Mouse (Mus musculus) heart, postnatal 0 days (tissue): ENCODE measurements around the gene Pdlim7. TPM values are rescaled to one million over a fixed set of nuclear protein-coding genes. Genes with fewer than 3 reads are reported as not detected.

Source experiments
- ATAC-seq: fragments of 200-750 bp; cut with Nextera tagmentation; 2 replicates; pipeline ENCODE4 v1.8.0; 2017; ENCODE audit warnings: low read depth, moderate number of reproducible peaks, moderate library complexity; ENCODE audit not compliant: insufficient read depth
- DNase-seq: peaks from one replicate; pipeline ENCODE4 v3.0.0-alpha.2; 2016; ENCODE audit warnings: low spot score
- H3K27ac ChIP-seq: fragments of 300-500 bp; sonication (generic); 2 replicates; pipeline ENCODE4 v1.5.1; 2014; ENCODE audit warnings: low read depth, mild to moderate bottlenecking
- H3K27me3 ChIP-seq: fragments of 300-500 bp; sonication (generic); 2 replicates; pipeline ENCODE4 v1.6.1; 2014; ENCODE audit warnings: low read length, mixed read lengths; ENCODE audit not compliant: control insufficient read depth, insufficient read depth
- H3K36me3 ChIP-seq: fragments of 300-500 bp; sonication (generic); replicated peaks from 2 replicates; pipeline ENCODE4 v1.6.1; 2014; ENCODE audit warnings: low read length, mixed read lengths; ENCODE audit not compliant: control insufficient read depth, insufficient read depth
- H3K4me1 ChIP-seq: fragments of 300-500 bp; sonication (generic); 2 replicates; pipeline ENCODE4 v1.6.1; 2014; ENCODE audit warnings: antibody characterized with exemption; ENCODE audit not compliant: control insufficient read depth, insufficient read depth
- H3K4me2 ChIP-seq: fragments of 300-500 bp; sonication (generic); 2 replicates; pipeline ENCODE4 v1.6.1; 2014; ENCODE audit warnings: low read depth, mild to moderate bottlenecking, low read length, moderate library complexity
- H3K4me3 ChIP-seq: fragments of 300-500 bp; sonication (generic); 2 replicates; pipeline ENCODE4 v1.5.1; 2014; ENCODE audit warnings: low read depth, low read length
- H3K9ac ChIP-seq: fragments of 300-500 bp; sonication (generic); replicated peaks from 2 replicates; pipeline ENCODE4 v1.6.1; 2014; ENCODE audit warnings: low read depth, low read length, mixed read lengths
- H3K9me3 ChIP-seq: fragments of 300-500 bp; sonication (generic); replicated peaks from 2 replicates; pipeline ENCODE4 v1.6.1; 2016; ENCODE audit warnings: low read length; ENCODE audit not compliant: control insufficient read depth
- CTCF ChIP-seq: IDR thresholded peaks from 2 replicates; pipeline ENCODE4 v1.5.1; 2016; ENCODE audit warnings: antibody characterized with exemption, control low read depth, low read depth
- EP300 ChIP-seq: IDR thresholded peaks from 2 replicates; pipeline ENCODE4 v1.6.1; 2016; ENCODE audit warnings: antibody characterized with exemption, low read depth
- WGBS: fragments of 180-500 bp; shearing (Covaris S2); extraction: QIAGEN DNeasy Blood & Tissue Kit; methylation state at CpG from one replicate; pipeline ENCODE4 v1.1.7; 2014; 5-methylcytosine and 5-hydroxymethylcytosine counted together
- polyA plus RNA-seq: library from polyadenylated mRNA; unstranded; fragments of >200 nt; fragmentation: Nextera tagmentation; extraction: Ambion mirVana; gene quantifications from 2 replicates; pipeline ENCODE4 v1.2.1, GENCODE M21; 2015
- total RNA-seq: library from RNA; depleted of rRNA; stranded (reverse); fragments of >200 nt; gene quantifications from 2 replicates; pipeline ENCODE4 v1.2.3, GENCODE M21; 2014; ENCODE audit warnings: low replicate concordance

Pdlim7 gene
- total and polyA plus RNA-seq, 2 experiments from 2014 or later: 186 to 210 TPM

DNA sequence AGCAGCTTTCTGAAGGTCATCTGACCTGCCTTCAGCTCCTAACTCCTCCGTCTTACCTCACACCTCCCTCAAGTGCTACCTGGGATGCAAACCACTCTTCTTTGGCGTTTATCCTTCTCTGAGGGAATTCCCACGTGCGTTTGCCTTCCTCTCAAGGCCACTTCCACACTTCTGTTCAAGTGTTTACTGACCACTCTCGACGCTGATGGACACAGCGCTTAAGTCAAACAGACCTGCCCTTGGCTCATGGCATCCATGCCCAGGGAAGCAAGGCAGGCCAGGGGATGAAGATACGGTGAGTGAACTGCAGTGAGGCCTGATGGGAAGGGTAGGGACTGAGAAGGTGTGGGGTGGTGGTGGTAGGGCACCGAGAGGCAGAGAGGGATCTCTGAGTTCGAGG is 12.9 kb downstream of the Pdlim7 start:
- H3K36me3 ChIP-seq: peaks cover 61% of the 10 kb centered on the region

DNA sequence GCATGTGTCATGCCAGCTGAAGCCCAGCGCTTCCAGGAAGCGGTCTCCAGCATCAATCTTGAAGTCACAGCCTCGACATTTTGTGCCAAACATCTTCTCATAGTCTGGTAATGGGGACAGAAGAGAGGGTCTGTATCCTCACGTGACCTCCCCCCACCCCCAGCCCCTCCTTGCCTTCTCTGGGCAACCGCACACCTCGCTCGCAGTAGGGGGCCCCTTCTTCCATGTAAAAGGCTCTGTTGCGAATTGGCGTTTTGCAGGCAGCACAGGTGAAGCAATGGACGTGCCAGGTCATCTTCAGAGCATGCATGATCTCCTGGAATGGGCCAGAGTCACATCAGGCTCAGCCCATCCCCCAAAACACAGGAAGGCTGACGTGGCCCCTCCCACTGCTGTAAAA is 14.6 kb downstream of the Pdlim7 start:
- no peak for TF ChIP-seq EP300
- TF ChIP-seq CTCF: no peak
- no peak for DNase-seq
- Histone ChIP-seq H3K27ac (no peak overlapping the region), H3K4me2 (no peak overlapping the region), H3K4me1 (peaks cover 9% of the 10 kb centered on the region; the same call in 1 of the 2 replicates), H3K27me3 (peaks cover 43% of the 10 kb centered on the region), H3K9ac (no peak overlapping the region), H3K36me3 (peaks cover 44% of the 10 kb centered on the region), H3K4me3 (no peak overlapping the region), H3K9me3 (no peaks in the 10 kb centered on the region)
- WGBS: 82% methylated on average over 11 of the region's 11 CpGs
- ATAC-seq: no peak

More for the DNA sequence above, 12.9 kb downstream of the Pdlim7 start:
- no peak overlapping the region for H3K27ac ChIP-seq
- 81% methylated on average over 10 of the region's 10 CpGs for WGBS
- H3K4me1 ChIP-seq: peaks cover 5% of the 10 kb centered on the region; the same call in 1 of the 2 replicates
- ATAC-seq (no peak), DNase-seq (no peak)
- TF ChIP-seq EP300 (no peak), CTCF (no peak)
- no peak overlapping the region for H3K4me2 ChIP-seq
- H3K9me3 ChIP-seq: no peaks in the 10 kb centered on the region
- H3K4me3 ChIP-seq: no peak overlapping the region
- H3K9ac ChIP-seq: no peak overlapping the region
- H3K27me3 ChIP-seq: peaks cover 44% of the 10 kb centered on the region

DNA sequence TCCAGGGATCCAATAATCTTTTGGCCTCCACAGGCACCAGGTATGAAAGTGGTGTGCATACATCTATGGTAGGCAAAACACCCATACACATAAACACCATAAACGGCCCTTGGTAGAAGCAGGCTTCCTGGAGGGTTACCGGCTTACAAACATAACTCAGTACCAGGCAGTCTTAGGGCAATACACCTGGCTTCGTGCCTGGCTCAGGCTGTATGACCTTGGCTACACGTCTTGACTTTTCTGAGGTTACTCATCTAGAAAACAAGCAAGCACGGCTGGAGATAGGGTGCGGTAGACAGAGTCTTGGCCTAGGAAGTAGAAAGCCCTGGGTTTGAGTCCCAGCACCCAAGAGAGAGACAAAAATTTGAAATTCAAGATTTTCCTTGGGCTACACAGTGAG is 16.8 kb downstream of the Pdlim7 start:
- WGBS: 75% methylated on average over 6 of the region's 6 CpGs
- Histone ChIP-seq H3K9me3 (no peaks in the 10 kb centered on the region), H3K27me3 (peaks cover 63% of the 10 kb centered on the region), H3K27ac (no peak overlapping the region), H3K4me2 (no peak overlapping the region), H3K4me1 (peaks cover 9% of the 10 kb centered on the region; the same call in 1 of the 2 replicates), H3K9ac (no peak overlapping the region), H3K36me3 (peaks cover 26% of the 10 kb centered on the region), H3K4me3 (no peak overlapping the region)
- ATAC-seq (no peak), DNase-seq (no peak)
- TF ChIP-seq CTCF (no peak), EP300 (no peak)

DNA sequence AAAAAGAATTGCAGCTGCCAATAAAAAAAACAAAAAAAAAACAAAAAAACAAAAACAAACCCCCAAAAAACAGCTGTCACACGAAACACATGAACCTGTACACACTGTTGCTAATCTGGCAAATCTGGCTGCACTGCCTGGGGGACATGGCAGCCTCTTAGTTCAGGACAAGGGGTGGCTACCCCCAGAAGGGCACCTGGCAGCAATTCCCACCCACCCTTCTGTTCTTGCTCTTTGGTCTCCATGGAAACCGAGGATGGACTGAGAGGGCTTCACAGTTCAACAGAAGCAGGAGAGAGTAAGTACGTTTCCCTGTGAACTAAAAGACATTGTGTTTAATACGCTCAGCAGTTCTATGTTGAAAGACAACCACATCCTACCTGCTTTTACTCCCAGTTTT is 17.8 kb downstream of the Pdlim7 start:
- Histone ChIP-seq H3K4me1 (peaks cover 9% of the 10 kb centered on the region; the same call in 1 of the 2 replicates), H3K9ac (no peak overlapping the region), H3K4me3 (no peak overlapping the region), H3K9me3 (no peaks in the 10 kb centered on the region), H3K36me3 (peaks cover 17% of the 10 kb centered on the region), H3K27me3 (peaks cover 67% of the 10 kb centered on the region), H3K4me2 (no peak overlapping the region), H3K27ac (no peak overlapping the region)
- no peak for TF ChIP-seq CTCF
- no peak for TF ChIP-seq EP300
- DNase-seq (no peak), ATAC-seq (no peak)
- WGBS: 48% methylated on average over 4 of the region's 4 CpGs

DNA sequence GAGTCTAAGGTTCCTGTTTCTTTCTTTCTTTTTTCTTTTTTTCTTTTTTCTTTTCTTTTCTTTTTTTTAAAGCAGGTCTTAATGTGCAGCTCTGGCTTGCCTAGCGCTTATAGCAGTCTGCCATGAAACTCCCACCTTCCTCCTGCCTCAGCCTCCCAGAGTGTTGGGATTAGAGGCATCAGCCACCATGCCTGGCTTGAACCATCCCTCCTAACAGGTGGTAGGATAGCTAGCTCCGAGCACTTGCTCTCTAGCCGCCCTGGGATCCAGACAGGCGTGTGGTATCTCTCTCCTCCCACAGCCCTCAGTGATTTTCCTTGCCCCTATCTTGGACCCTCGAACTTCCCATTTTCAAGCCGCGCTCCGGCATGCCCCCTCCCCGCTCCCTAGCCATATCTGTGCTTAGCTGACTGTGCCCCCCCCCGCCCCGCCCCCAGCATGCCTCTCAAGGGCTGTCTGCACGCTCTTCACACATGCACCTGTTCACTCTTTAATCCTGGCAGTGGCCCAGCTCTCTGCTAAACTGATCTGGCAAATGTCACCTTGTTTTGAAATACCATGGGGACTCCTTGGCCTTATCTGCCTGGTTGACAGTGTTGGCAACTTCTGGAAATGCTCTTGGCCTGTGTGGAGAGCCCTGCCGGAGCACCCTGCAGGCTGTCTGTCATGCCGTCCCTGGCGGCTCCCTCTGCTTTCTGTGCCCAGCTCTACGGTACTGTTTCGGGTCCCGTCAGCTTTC is 18.4 kb downstream of the Pdlim7 start:
- WGBS: 9% methylated on average over 18 of the region's 18 CpGs
- DNase-seq: peak; percentile 95
- peaks cover 9% of the 10 kb centered on the region; the same call in 1 of the 2 replicates for H3K4me1 ChIP-seq
- no peak overlapping the region for H3K9ac ChIP-seq
- no peak overlapping the region; the same call in 1 of the 2 replicates for H3K4me2 ChIP-seq
- peaks cover 65% of the 10 kb centered on the region for H3K27me3 ChIP-seq
- TF ChIP-seq CTCF (no peak), EP300 (peak; percentile 91)
- H3K36me3 ChIP-seq: peaks cover 15% of the 10 kb centered on the region
- ATAC-seq: peak; percentile 91
- no peak overlapping the region for H3K27ac ChIP-seq
- H3K4me3 ChIP-seq: no peak overlapping the region
- no peaks in the 10 kb centered on the region for H3K9me3 ChIP-seq
